Mouse (Mus musculus): ENCODE data around the gene Plk4. TPM values are rescaled to one million over a fixed set of nuclear protein-coding genes. Genes with fewer than 3 reads are reported as not detected.
"Not testable (repeated sequence)": the region's sequence is repeated elsewhere in the genome, so short reads cannot be mapped to it uniquely, and the experiment has no call there.

Plk4 gene
- polyA plus RNA-seq, 1 experiment from 2014 or later: 31.7 TPM

GRCm38 (mm10) chr3:40809894-40810293 is 10.1 kb downstream of the Plk4 start:
- ATAC-seq: no peak
- H3K4me3 ChIP-seq (ENCODE audit: low read length): no peak overlapping the region
- no peak overlapping the region for H3K27ac ChIP-seq (ENCODE audit: low read length)
- no peaks in the 10 kb centered on the region for H3K27me3 ChIP-seq (replicated peaks; ENCODE audit: control insufficient read depth, insufficient read depth, low read length)
- H3K9me3 ChIP-seq (ENCODE audit: control insufficient read depth, low read length): no peaks in the 10 kb centered on the region
- H3K36me3 ChIP-seq (ENCODE audit: control insufficient read depth, insufficient read depth, low read length): peaks cover 14% of the 10 kb centered on the region
- H3K9ac ChIP-seq (ENCODE audit: low read depth, low read length): no peak overlapping the region
- no peak overlapping the region for H3K4me2 ChIP-seq (ENCODE audit: low read depth, low read length)
- H3K4me1 ChIP-seq (ENCODE audit: control insufficient read depth, insufficient read depth, low read length): no peaks in the 10 kb centered on the region
- 76% methylated on average over 2 of the region's 2 CpGs for WGBS

GRCm38 (mm10) chr3:40813275-40813674 is 13.5 kb downstream of the Plk4 start:
- Histone ChIP-seq H3K4me1 (ENCODE audit: control insufficient read depth, insufficient read depth, low read length) (no peaks in the 10 kb centered on the region), H3K36me3 (ENCODE audit: control insufficient read depth, insufficient read depth, low read length) (peaks cover 7% of the 10 kb centered on the region), H3K27ac (ENCODE audit: low read length) (no peak overlapping the region), H3K9me3 (ENCODE audit: control insufficient read depth, low read length) (no peaks in the 10 kb centered on the region), H3K4me2 (ENCODE audit: low read depth, low read length) (no peak overlapping the region), H3K4me3 (ENCODE audit: low read length) (no peak overlapping the region), H3K9ac (ENCODE audit: low read depth, low read length) (no peak overlapping the region), H3K27me3 (replicated peaks; ENCODE audit: control insufficient read depth, insufficient read depth, low read length) (no peaks in the 10 kb centered on the region)
- WGBS: 92% methylated on average over 2 of the region's 2 CpGs
- no peak for ATAC-seq

DNA sequence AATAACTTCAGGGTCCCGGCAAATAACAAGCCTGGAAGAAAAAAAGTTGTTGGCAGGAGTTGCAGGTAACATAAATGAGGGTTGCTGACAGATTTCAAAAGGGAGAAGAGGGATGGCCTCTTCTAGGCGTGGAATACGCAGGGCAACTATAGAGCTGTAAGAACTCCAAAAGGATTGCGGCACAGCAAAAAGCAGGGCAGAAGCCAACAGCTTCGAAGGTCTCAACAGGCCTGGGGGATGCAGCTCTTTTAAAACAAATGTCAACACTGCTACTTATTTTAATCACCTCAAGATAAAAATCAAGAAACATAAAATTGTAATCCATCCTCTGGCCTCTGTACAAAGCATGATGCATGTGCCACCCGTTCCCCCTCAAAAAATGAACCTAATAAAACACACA is 45.7 kb downstream of the Plk4 start:
- not testable (repeated sequence) for H3K4me1 ChIP-seq (ENCODE audit: control insufficient read depth, insufficient read depth, low read length); H3K27me3 ChIP-seq (replicated peaks; ENCODE audit: control insufficient read depth, insufficient read depth, low read length); H3K27ac ChIP-seq (ENCODE audit: low read length); H3K9me3 ChIP-seq (ENCODE audit: control insufficient read depth, low read length); H3K9ac ChIP-seq (ENCODE audit: low read depth, low read length); ATAC-seq; H3K36me3 ChIP-seq (ENCODE audit: control insufficient read depth, insufficient read depth, low read length)
- H3K4me3 ChIP-seq (ENCODE audit: low read length): peak overlapping the region; percentile 9; the same call in 1 of the 2 replicates
- WGBS: 78% methylated on average over 5 of the region's 6 CpGs
- 0 out of 2 replicates have a peak overlapping the region, but pooled peaks have one; percentile 7 for H3K4me2 ChIP-seq (ENCODE audit: low read depth, low read length)

GRCm38 (mm10) chr3:40846473-40846956 is 46.7 kb downstream of the Plk4 start, which contains the start of gene Mfsd8:
Gene Mfsd8 (minus strand): TSS chr3:40846886.
- H3K9ac ChIP-seq (ENCODE audit: low read depth, low read length): peak within 1 kb of the TSS; percentile 76
- not testable (repeated sequence) for H3K27me3 ChIP-seq (replicated peaks; ENCODE audit: control insufficient read depth, insufficient read depth, low read length); H3K36me3 ChIP-seq (ENCODE audit: control insufficient read depth, insufficient read depth, low read length); H3K4me1 ChIP-seq (ENCODE audit: control insufficient read depth, insufficient read depth, low read length); H3K9me3 ChIP-seq (ENCODE audit: control insufficient read depth, low read length)
- H3K4me3 ChIP-seq (ENCODE audit: low read length): peak within 1 kb of the TSS; percentile 61
- WGBS: under 1% methylated on average over 39 of the region's 39 CpGs
- peak within 1 kb of the TSS; percentile 74 for H3K27ac ChIP-seq (ENCODE audit: low read length)
- H3K4me2 ChIP-seq (ENCODE audit: low read depth, low read length): peak within 1 kb of the TSS; percentile 62
- ATAC-seq: peak; percentile 98

GRCm38 (mm10) chr3:40846957-40847017 is 47.0 kb downstream of the Plk4 start, which contains the start of gene Abhd18:
Gene Abhd18 (plus strand): TSS chr3:40846970.
- not testable (repeated sequence) for H3K27me3 ChIP-seq (replicated peaks; ENCODE audit: control insufficient read depth, insufficient read depth, low read length)
- WGBS: 0% methylated on average over 3 of the region's 4 CpGs

DNA sequence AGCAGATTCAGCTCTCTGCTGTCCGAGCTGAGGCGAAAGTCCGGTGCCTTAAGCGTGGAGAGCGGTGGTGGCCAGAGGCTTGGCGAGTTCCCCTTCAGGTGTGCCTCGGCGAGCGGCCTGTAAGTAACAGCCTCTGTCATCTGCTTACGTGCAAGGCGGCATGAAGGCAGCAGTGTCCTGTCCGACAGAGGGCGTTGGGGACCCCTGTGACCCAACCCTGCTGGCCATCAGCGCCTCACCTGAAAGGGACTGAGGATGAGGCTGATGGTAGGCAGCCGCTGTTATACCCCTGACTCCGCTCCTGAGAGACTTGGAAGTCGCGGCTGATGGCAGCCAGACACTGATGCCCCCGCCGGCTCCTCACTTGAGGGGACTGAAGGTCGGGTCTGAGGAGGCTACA is 47.2 kb downstream of the Plk4 start:
- not testable (repeated sequence) for H3K27me3 ChIP-seq (replicated peaks; ENCODE audit: control insufficient read depth, insufficient read depth, low read length); H3K36me3 ChIP-seq (ENCODE audit: control insufficient read depth, insufficient read depth, low read length); H3K4me1 ChIP-seq (ENCODE audit: control insufficient read depth, insufficient read depth, low read length); H3K9me3 ChIP-seq (ENCODE audit: control insufficient read depth, low read length); ATAC-seq
- H3K4me3 ChIP-seq (ENCODE audit: low read length): peak overlapping the region; percentile 61
- peak overlapping the region; percentile 57 for H3K27ac ChIP-seq (ENCODE audit: low read length)
- 0% methylated on average over 14 of the region's 21 CpGs for WGBS
- peak overlapping the region; percentile 76 for H3K9ac ChIP-seq (ENCODE audit: low read depth, low read length)
- peak overlapping the region; percentile 62 for H3K4me2 ChIP-seq (ENCODE audit: low read depth, low read length)

More at GRCm38 (mm10) chr3:40846957-40847017, 47.0 kb downstream of the Plk4 start, which contains the start of gene Abhd18:
- not testable (repeated sequence) for H3K36me3 ChIP-seq (ENCODE audit: control insufficient read depth, insufficient read depth, low read length); H3K4me1 ChIP-seq (ENCODE audit: control insufficient read depth, insufficient read depth, low read length); ATAC-seq; H3K9me3 ChIP-seq (ENCODE audit: control insufficient read depth, low read length)
- Histone ChIP-seq H3K9ac (ENCODE audit: low read depth, low read length) (peak within 1 kb of the TSS; percentile 76), H3K4me3 (ENCODE audit: low read length) (peak within 1 kb of the TSS; percentile 61), H3K4me2 (ENCODE audit: low read depth, low read length) (peak within 1 kb of the TSS; percentile 62), H3K27ac (ENCODE audit: low read length) (peak within 1 kb of the TSS; percentile 74)

GRCm38 (mm10) chr3:40847936-40848335 is 48.1 kb downstream of the Plk4 start:
- WGBS: 89% methylated on average over 2 of the region's 2 CpGs
- not testable (repeated sequence) for H3K4me3 ChIP-seq (ENCODE audit: low read length)

DNA sequence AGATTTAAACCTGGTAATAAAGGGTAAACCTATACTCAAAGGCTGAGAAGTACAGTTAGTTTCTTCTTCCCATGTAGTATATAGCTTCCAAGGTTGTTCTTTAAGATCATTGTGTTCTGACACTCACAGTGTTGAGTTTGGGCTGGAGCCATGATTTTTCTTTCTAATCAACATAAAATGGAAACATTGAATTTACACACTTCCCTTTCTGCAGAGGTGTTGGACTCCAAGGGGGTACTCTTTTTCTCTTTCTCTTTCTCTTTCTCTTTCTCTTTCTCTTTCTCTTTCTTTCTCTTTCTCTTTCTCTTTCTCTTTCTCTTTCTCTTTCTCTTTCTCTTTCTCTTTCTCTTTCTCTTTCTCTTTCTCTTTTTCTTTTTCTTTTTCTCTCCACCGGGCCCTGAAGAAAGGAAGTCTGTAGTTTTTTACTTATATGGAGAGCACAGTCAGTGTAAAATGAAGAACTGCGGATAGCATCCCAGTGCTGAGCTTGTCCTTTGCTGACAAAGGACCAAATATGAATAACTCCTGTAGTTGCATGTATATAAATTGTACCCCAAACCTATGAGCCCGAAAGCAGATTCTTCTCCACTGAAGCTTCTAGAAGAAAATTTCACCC is 53.4 kb downstream of the Plk4 start:
- WGBS: 89% methylated on average over 3 of the region's 3 CpGs
- not testable (repeated sequence) for H3K27ac ChIP-seq (ENCODE audit: low read length); H3K4me2 ChIP-seq (ENCODE audit: low read depth, low read length); H3K36me3 ChIP-seq (ENCODE audit: control insufficient read depth, insufficient read depth, low read length); H3K9ac ChIP-seq (ENCODE audit: low read depth, low read length); H3K27me3 ChIP-seq (replicated peaks; ENCODE audit: control insufficient read depth, insufficient read depth, low read length); H3K9me3 ChIP-seq (ENCODE audit: control insufficient read depth, low read length); H3K4me1 ChIP-seq (ENCODE audit: control insufficient read depth, insufficient read depth, low read length); H3K4me3 ChIP-seq (ENCODE audit: low read length); ATAC-seq

More at GRCm38 (mm10) chr3:40847936-40848335, 48.1 kb downstream of the Plk4 start:
- not testable (repeated sequence) for ATAC-seq; H3K36me3 ChIP-seq (ENCODE audit: control insufficient read depth, insufficient read depth, low read length); H3K4me2 ChIP-seq (ENCODE audit: low read depth, low read length); H3K27ac ChIP-seq (ENCODE audit: low read length); H3K27me3 ChIP-seq (replicated peaks; ENCODE audit: control insufficient read depth, insufficient read depth, low read length); H3K9ac ChIP-seq (ENCODE audit: low read depth, low read length); H3K9me3 ChIP-seq (ENCODE audit: control insufficient read depth, low read length); H3K4me1 ChIP-seq (ENCODE audit: control insufficient read depth, insufficient read depth, low read length)

Data from intestine, embryonic 16.5 days (tissue).